Comparison of ENCODE assay signal across 12 mouse cellular contexts in genomic region chr5:144998491-144998890, GRCm38 (mm10). TPM values are rescaled to one million over a fixed set of nuclear protein-coding genes. Genes with fewer than 3 reads are reported as not detected.
A peak's percentile ranks its signal among the peaks of the same experiment; 100 is the strongest.
DNase-seq lines count a peak whose midpoint lies in the region; ATAC-seq and TF ChIP-seq lines count a peak whose summit lies in the region.
"Had no signal": no experiment of that assay in that cellular context is flagged by ENCODE, and none has a peak within 500 bp of the region (broad histone marks: within the 10 kb centered on the region; RNA-seq: fewer than 3 reads in every experiment).

No protein-coding gene starts in this region.

- DNase-seq in layer of hippocampus, adult 2 months (ENCODE audit: low spot score in 2 of 2), result no peak
- no peak for DNase-seq in layer of hippocampus, postnatal 14 days (ENCODE audit: low spot score in 2 of 2)
- DNase-seq in ES-E14 (ENCODE audit: low read depth, low spot score), result peak; percentile 73
- DNase-seq in c-Kit-positive CD71-negative TER-119-negative erythroid progenitor cells, embryonic 14.5 days (ENCODE audit: low read depth), result peak; percentile 58
- no peak for DNase-seq in right cerebral cortex, postnatal 25 days
- no peak for DNase-seq in layer of hippocampus, adult 8-10 months (ENCODE audit: low spot score in 2 of 2)
- DNase-seq in layer of hippocampus, adult 9-11 months, result no peak
- DNase-seq: adrenal gland, postnatal 14 days; kidney, adult 8-10 months; liver, embryonic 13.5 days had no signal

- H3K4me1 ChIP-seq in ES-E14 (ENCODE audit: control insufficient read depth in 2 of 2, insufficient read depth in 2 of 2, low read length in 2 of 2, poor library complexity in 1 of 2), result no peaks in the 10 kb centered on the region
- H3K4me1 ChIP-seq: liver, embryonic 13.5 days had no signal

- peak; percentile 93 for ATAC-seq in megakaryocyte-erythroid progenitor cell, adult 5-6 weeks (replicated peaks; ENCODE audit: low FRiP score, low TSS enrichment, poor library complexity, severe bottlenecking)
- ATAC-seq: forebrain, embryonic 16.5 days had no signal

- in situ Hi-C loops in ES-E14 (cut with MboI; ENCODE audit: low sequenced_read_pairs in 2 of 2, unreplicated experiment in 2 of 2), result loop anchor here in 1 of 2 experiments (25.0 kb wide), 1 partner anchor 136 kb away; no protein-coding TSS in a partner anchor

- H3K27ac ChIP-seq in layer of hippocampus, adult 2 months, result no peak overlapping the region
- H3K27ac ChIP-seq in ES-E14 (ENCODE audit: insufficient read depth, low read depth, low read length, poor library complexity, severe bottlenecking), result no peak overlapping the region
- H3K27ac ChIP-seq: liver, embryonic 13.5 days had no signal

- H3K4me3 ChIP-seq in layer of hippocampus, adult 2 months, result no peak overlapping the region
- no peak overlapping the region for H3K4me3 ChIP-seq in ES-E14 (ENCODE audit: insufficient read depth in 1 of 2, low read depth in 1 of 2, low read length in 2 of 2, poor library complexity in 1 of 2, severe bottlenecking in 1 of 2)
- H3K4me3 ChIP-seq: liver, embryonic 13.5 days had no signal

- peak; percentile 64 for TF ChIP-seq CTCF in layer of hippocampus, adult 2 months (conservative IDR thresholded peaks at IDR 0.05)

- H3K9me3 ChIP-seq in ES-E14 (ENCODE audit: control insufficient read depth, insufficient read depth, low read depth, low read length), result no peaks in the 10 kb centered on the region
- H3K9me3 ChIP-seq: liver, embryonic 13.5 days had no signal

- no peak overlapping the region for H3K9ac ChIP-seq in ES-E14 (ENCODE audit: insufficient read depth, low read depth, low read length, poor library complexity, severe bottlenecking)
- H3K9ac ChIP-seq: liver, embryonic 13.5 days had no signal

- H3K36me3 ChIP-seq in ES-E14 (ENCODE audit: control insufficient read depth, insufficient read depth, low read length, poor library complexity, severe bottlenecking), result no peaks in the 10 kb centered on the region
- H3K36me3 ChIP-seq: liver, embryonic 13.5 days had no signal

TF ChIP-seq in ES-E14, 5 proteins besides CTCF, POLR2A, EP300 and RAD21:
- TF ChIP-seq ZNF384 (IDR thresholded peaks at IDR 0.05; ENCODE audit: low read depth, low read length), result 0 out of 2 replicates have a peak, but pooled peaks have one; percentile 27
- TF ChIP-seq MAFK (IDR thresholded peaks at IDR 0.05; ENCODE audit: insufficient read depth, low read depth, low read length), result no peak
- TF ChIP-seq ZC3H11A (IDR thresholded peaks at IDR 0.05; ENCODE audit: borderline replicate concordance, low read depth, low read length), result peak; percentile 87
TF ChIP-seq in ES-E14: peak in this region for 2.

RNA-seq across cellular contexts. Expression of gene Smurf1, which starts 32.8 kb away (rescaled TPM):
- total RNA-seq in layer of hippocampus, adult 2 months (2021), result 10 to 100 TPM; 29.2 to 30.5 TPM
- total RNA-seq in layer of hippocampus, postnatal 14 days (2021), result 10 to 100 TPM; 39.0 to 39.7 TPM
- 17.9 and 19.2 TPM in 2 replicates for total RNA-seq in ES-E14 (2012; rRNA removed)
- 1.9 and 4.1 TPM in 2 replicates for total RNA-seq in megakaryocyte-erythroid progenitor cell, adult 5-6 weeks (2014; fragmentation: Nextera tagmentation)
- 1.0 and 5.1 TPM in 2 replicates for total RNA-seq in megakaryocyte-erythroid progenitor cell, adult 5-6 weeks (2017)
- total RNA-seq in layer of hippocampus, adult 8-10 months (2022), result 10 to 100 TPM; 29.7 to 35.4 (median 31.0) TPM

RNA-seq across cellular contexts. Expression of gene Gm4871, which starts 34.1 kb away (rescaled TPM):
- total RNA-seq in layer of hippocampus, adult 2 months (2021), result not detected
- not detected for total RNA-seq in layer of hippocampus, postnatal 14 days (2021)
- total RNA-seq in ES-E14 (2012; rRNA removed), result not detected in 2 replicates
- total RNA-seq in megakaryocyte-erythroid progenitor cell, adult 5-6 weeks (2014; fragmentation: Nextera tagmentation), result not detected in 2 replicates
- total RNA-seq in megakaryocyte-erythroid progenitor cell, adult 5-6 weeks (2017), result not detected in 2 replicates
- not detected for total RNA-seq in layer of hippocampus, adult 8-10 months (2022)
- total RNA-seq: adrenal gland, postnatal 14 days had no signal

RNA-seq across cellular contexts. Expression of gene 1700018F24Rik, which starts 44.3 kb away (rescaled TPM):
- total RNA-seq in layer of hippocampus, adult 2 months (2021), result not detected
- not detected for total RNA-seq in layer of hippocampus, postnatal 14 days (2021)
- total RNA-seq in ES-E14 (2012; rRNA removed), result not detected in 2 replicates
- not detected in 2 replicates for total RNA-seq in megakaryocyte-erythroid progenitor cell, adult 5-6 weeks (2014; fragmentation: Nextera tagmentation)
- total RNA-seq in megakaryocyte-erythroid progenitor cell, adult 5-6 weeks (2017), result not detected in 2 replicates
- total RNA-seq in layer of hippocampus, adult 8-10 months (2022), result not detected
- total RNA-seq: adrenal gland, postnatal 14 days had no signal

Comparison
In these comparisons a context has a peak if more than half of its experiments do, and no peak if none do; other contexts are left out.
1. DNase-seq: peak in ES-E14 (single experiment) and c-Kit-positive CD71-negative TER-119-negative erythroid progenitor cells, embryonic 14.5 days (single experiment); none in layer of hippocampus, adult 2 months (0 of 2), layer of hippocampus, postnatal 14 days (0 of 2), right cerebral cortex, postnatal 25 days (single experiment), layer of hippocampus, adult 8-10 months (0 of 2) and layer of hippocampus, adult 9-11 months (single experiment).